Mouse (Mus musculus) central nervous system, embryonic 18 days (tissue): ENCODE measurements around the gene Lrrc3. TPM values are rescaled to one million over a fixed set of nuclear protein-coding genes. Genes with fewer than 3 reads are reported as not detected.

Experiments
- polyA plus RNA-seq: library from polyadenylated mRNA; depleted of rRNA; stranded (reverse); fragments of >200 nt; gene quantifications from 2 replicates; pipeline ENCODE4 v1.2.3, GENCODE M21; 2012; rRNA removed

Lrrc3 gene
- 19.3 and 20.3 TPM in 2 replicates for polyA plus RNA-seq

DNA sequence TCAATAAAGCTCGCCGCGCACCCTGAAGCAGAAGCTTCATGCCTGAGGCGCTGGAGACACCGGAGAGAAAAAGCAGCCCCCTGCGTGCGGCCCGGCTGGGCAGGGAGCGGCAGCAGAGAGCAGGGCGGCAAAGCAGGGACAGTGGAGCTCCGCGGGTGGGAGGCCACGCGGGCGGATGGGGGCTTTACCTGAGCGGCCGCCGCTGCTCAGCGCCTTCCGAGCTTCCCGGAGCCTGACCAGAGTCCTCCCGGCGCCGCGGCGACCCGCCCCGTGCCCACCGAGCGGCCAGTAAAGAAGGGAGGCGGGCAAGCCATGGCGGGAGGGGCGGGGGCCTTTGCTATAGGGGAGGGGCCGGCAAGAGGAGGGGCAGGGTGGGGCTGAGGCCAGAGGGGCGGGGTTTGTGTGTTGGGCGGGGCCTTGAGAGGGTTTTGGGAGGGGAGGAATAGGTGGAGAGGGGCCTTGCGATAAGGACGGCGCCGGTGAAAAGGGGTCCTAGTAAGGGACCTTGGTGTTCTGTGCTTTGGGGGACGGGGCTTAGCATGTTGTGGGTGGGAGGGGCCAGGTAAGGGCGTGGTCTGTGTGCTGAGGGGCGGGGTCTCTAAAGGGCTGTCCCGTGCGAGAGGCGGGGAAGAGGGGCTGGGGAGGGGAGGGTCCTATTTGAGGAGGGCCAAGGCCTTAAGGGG lies at the start of gene Lrrc3:
Gene Lrrc3, minus strand, starts transcription at position 326 of the 683 bp plus-strand sequence.

DNA sequence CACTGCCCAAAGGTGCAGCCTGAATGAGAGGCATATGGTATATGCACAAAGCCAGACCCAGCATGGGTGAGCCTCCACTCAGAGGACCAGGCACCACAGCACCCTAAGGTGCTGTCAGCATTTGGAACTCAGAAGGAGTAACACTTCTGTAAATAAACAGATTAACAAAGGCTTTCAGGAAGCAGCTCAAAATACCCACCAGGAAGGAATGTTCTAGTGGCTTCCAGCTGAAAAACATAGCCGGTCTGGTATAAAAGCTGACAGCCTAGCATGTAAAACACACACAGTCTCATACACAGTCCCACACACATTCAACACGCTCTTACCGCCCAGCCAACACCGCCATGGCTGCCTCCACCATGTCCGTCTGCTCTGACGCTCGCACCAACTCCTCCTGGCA lies 40.7 kb downstream of the Lrrc3 start, which contains the start of gene Gm3285:
Gene Gm3285, plus strand, starts transcription at position 301 of the 400 bp plus-strand sequence.

DNA sequence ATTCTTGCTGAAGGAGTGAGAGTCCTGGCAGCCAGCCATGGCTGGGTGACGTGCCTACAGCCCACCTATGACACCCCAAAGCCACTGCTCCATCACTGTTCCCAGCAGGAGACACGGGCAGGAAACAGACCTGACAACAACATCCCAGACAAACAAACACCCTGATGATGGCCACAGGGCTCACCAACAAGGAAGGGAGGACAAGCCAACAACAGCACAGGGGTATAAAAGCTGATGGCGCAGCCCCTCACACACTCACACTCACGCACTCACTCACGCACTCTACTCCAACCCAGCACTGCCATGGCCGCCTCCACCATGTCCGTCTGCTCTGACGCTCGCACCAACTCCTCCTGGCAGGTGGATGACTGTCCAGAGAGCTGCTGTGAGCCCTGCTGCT lies 49.8 kb downstream of the Lrrc3 start, which contains the start of gene Gm10318:
Gene Gm10318, plus strand, starts transcription at position 301 of the 400 bp plus-strand sequence.

Other genes with a start within 250 kb of the Lrrc3 start
- 0.92 and 1.3 TPM in 2 replicates for gene Tspear, start 216.0 kb downstream of the Lrrc3 start, polyA plus RNA-seq
- gene Gm19402, start 211.8 kb downstream of the Lrrc3 start, polyA plus RNA-seq = not detected in 2 replicates
- gene Gm9508, start 205.3 kb downstream of the Lrrc3 start, polyA plus RNA-seq = not detected in 2 replicates
- not detected in 2 replicates for gene Gm10272, start 195.9 kb downstream of the Lrrc3 start, polyA plus RNA-seq
- not detected in 2 replicates for gene Gm10024, start 191.1 kb downstream of the Lrrc3 start, polyA plus RNA-seq
- gene Gm10142, start 186.7 kb downstream of the Lrrc3 start, polyA plus RNA-seq = not detected in 2 replicates
- gene Krtap12-1, start 181.9 kb downstream of the Lrrc3 start, polyA plus RNA-seq = not detected in 2 replicates
- gene Gm10100, start 176.1 kb downstream of the Lrrc3 start, polyA plus RNA-seq = not detected in 2 replicates
- gene Gm18596, start 159.9 kb downstream of the Lrrc3 start, polyA plus RNA-seq = not detected in 2 replicates
- gene Gm9736, start 151.2 kb downstream of the Lrrc3 start, polyA plus RNA-seq = not detected in 2 replicates
- not detected in 2 replicates for gene Gm3233, start 142.9 kb downstream of the Lrrc3 start, polyA plus RNA-seq
- gene Gm3238, start 131.2 kb downstream of the Lrrc3 start, polyA plus RNA-seq = not detected in 2 replicates
- not detected in 2 replicates for gene Gm7138, start 125.6 kb downstream of the Lrrc3 start, polyA plus RNA-seq
- gene Gm3250, start 120.0 kb downstream of the Lrrc3 start, polyA plus RNA-seq = not detected in 2 replicates
- gene Gm7137, start 114.3 kb downstream of the Lrrc3 start, polyA plus RNA-seq = not detected in 2 replicates
- gene Gm9639, start 107.5 kb downstream of the Lrrc3 start, polyA plus RNA-seq = not detected in 2 replicates
- not detected in 2 replicates for gene Gm19668, start 103.4 kb downstream of the Lrrc3 start, polyA plus RNA-seq
- 0.09 TPM in 1 of 2 replicates, not detected in the other for gene Gm9507, start 90.7 kb downstream of the Lrrc3 start, polyA plus RNA-seq
- gene Gm2696, start 87.9 kb downstream of the Lrrc3 start, polyA plus RNA-seq = not detected in 2 replicates
- not detected in 2 replicates for gene Krtap10-4, start 75.4 kb downstream of the Lrrc3 start, polyA plus RNA-seq
- not detected in 2 replicates for gene Krtap10-10, start 66.6 kb downstream of the Lrrc3 start, polyA plus RNA-seq
- not detected in 2 replicates for gene Gm36176, start 55.7 kb downstream of the Lrrc3 start, polyA plus RNA-seq
- not detected in 2 replicates for gene Gm10318, start 49.7 kb downstream of the Lrrc3 start, polyA plus RNA-seq
- gene Gm3285, start 40.6 kb downstream of the Lrrc3 start, polyA plus RNA-seq = not detected in 2 replicates
- 12.8 and 13.4 TPM in 2 replicates for gene Trpm2, start 68.0 kb upstream of the Lrrc3 start, polyA plus RNA-seq
- 66.5 and 68.2 TPM in 2 replicates for gene 1810043G02Rik, start 76.0 kb upstream of the Lrrc3 start, polyA plus RNA-seq
- gene Pfkl, start 107.5 kb upstream of the Lrrc3 start, polyA plus RNA-seq = 159 and 175 TPM in 2 replicates
- not detected in 2 replicates for gene Dnmt3l, start 139.4 kb upstream of the Lrrc3 start, polyA plus RNA-seq
- gene Aire, start 141.1 kb upstream of the Lrrc3 start, polyA plus RNA-seq = 0.62 and 0.68 TPM in 2 replicates
- 1.1 and 1.3 TPM in 2 replicates for gene Icosl, start 166.8 kb upstream of the Lrrc3 start, polyA plus RNA-seq